1 mouse cellular context compared by ENCODE assay signal in the genomic region with DNA sequence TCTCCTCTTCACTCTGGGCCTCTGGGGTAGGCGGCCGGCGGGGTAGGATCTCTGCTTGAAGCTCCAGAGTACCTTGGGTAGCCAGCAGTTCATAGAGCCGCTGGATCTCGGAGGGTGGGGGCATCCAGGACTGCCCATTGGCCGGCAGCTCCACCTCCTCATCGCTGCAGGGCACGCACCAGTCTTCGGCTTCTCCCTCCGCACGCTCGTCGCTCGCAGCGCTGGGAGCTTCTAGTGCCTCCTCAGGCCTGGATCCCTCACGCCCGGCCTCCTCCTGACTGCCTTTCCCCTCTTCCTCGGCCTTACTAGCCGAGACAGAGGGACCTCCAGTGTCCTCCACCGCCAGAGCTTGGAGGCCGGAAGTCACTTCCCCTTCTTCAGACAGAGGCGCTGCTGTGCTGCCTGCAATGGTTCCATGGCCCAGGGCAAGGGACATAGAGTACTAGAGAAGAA.
TF ChIP-seq lines count a peak whose summit lies in the region.

No protein-coding gene starts in this region.

TF ChIP-seq in MEL, 35 proteins besides CTCF, POLR2A, EP300 and RAD21:
- no peak; the same call in 1 of the 2 replicates for TF ChIP-seq MAZ (IDR thresholded peaks at IDR 0.05; ENCODE audit: low read depth, low read length)
- TF ChIP-seq ETS1 (IDR thresholded peaks at IDR 0.05; ENCODE audit: low read depth, low read length): no peak
- no peak for TF ChIP-seq CHD2 (IDR thresholded peaks at IDR 0.05; ENCODE audit: low read length)
- no peak for TF ChIP-seq KAT2A (conservative IDR thresholded peaks at IDR 0.05; ENCODE audit: low read depth, low read length)
- peak; percentile 90; the same call in 1 of the 2 replicates for TF ChIP-seq CHD1 (IDR thresholded peaks at IDR 0.05; ENCODE audit: low read depth, low read length)
- TF ChIP-seq NRF1 (IDR thresholded peaks at IDR 0.05; ENCODE audit: insufficient read depth, low read depth, low read length, poor library complexity, severe bottlenecking): 0 out of 2 replicates have a peak, but pooled peaks have one; percentile 4
- 0 out of 2 replicates have a peak, but pooled peaks have one; percentile 5 for TF ChIP-seq TBP (IDR thresholded peaks at IDR 0.05; ENCODE audit: low read depth, low read length)
- peak; percentile 74; the same call in 1 of the 2 replicates for TF ChIP-seq ZMIZ1 (IDR thresholded peaks at IDR 0.05; ENCODE audit: low read depth, low read length)
- no peak for TF ChIP-seq ZKSCAN1 (IDR thresholded peaks at IDR 0.05; ENCODE audit: low read depth, low read length)
- TF ChIP-seq JUND (IDR thresholded peaks at IDR 0.05; ENCODE audit: low read depth, low read length): no peak
- TF ChIP-seq MAX (IDR thresholded peaks at IDR 0.05; ENCODE audit: low read length): peak; percentile 41
- peak; percentile 8 for TF ChIP-seq NELFE (IDR thresholded peaks at IDR 0.05; ENCODE audit: low read depth, low read length)
- no peak for TF ChIP-seq E2F4 (IDR thresholded peaks at IDR 0.05; ENCODE audit: borderline replicate concordance, low read depth, low read length)
- TF ChIP-seq USF1 (IDR thresholded peaks at IDR 0.05; ENCODE audit: low read depth, low read length): no peak
- TF ChIP-seq UBTF (IDR thresholded peaks at IDR 0.05; ENCODE audit: borderline replicate concordance, insufficient read depth, low read depth, low read length): peak; percentile 72; the same call in 1 of the 2 replicates
- no peak; the same call in 1 of the 2 replicates for TF ChIP-seq SIN3A (IDR thresholded peaks at IDR 0.05; ENCODE audit: low read length)
- TF ChIP-seq TCF12 (IDR thresholded peaks at IDR 0.05; ENCODE audit: low read depth, low read length): peak; percentile 33; the same call in 1 of the 2 replicates
- TF ChIP-seq ELF1 (IDR thresholded peaks at IDR 0.05; ENCODE audit: low read depth, low read length): peak; percentile 77
- no peak for TF ChIP-seq MYB (IDR thresholded peaks at IDR 0.05; ENCODE audit: low read depth, low read length)
- no peak for TF ChIP-seq ZC3H11A (IDR thresholded peaks at IDR 0.05; ENCODE audit: low read depth, low read length)
- TF ChIP-seq MXI1 (IDR thresholded peaks at IDR 0.05; ENCODE audit: low read depth, low read length): peak; percentile 55
- TF ChIP-seq ZNF384 (IDR thresholded peaks at IDR 0.05; ENCODE audit: low read depth, low read length): no peak
TF ChIP-seq in MEL: peak in this region for 10.
